Mouse (Mus musculus) midbrain, embryonic 11.5 days (tissue): ENCODE measurements around the gene Gm45062. TPM values are rescaled to one million over a fixed set of nuclear protein-coding genes. Genes with fewer than 3 reads are reported as not detected.

Source experiments
- ATAC-seq: fragments of 200-750 bp; cut with Nextera tagmentation; 2 replicates; pipeline ENCODE4 v1.8.0; 2017; ENCODE audit warnings: moderate TSS enrichment, moderate library complexity; ENCODE audit not compliant: low FRiP score
- DNase-seq: peaks from one replicate; pipeline ENCODE4 v3.0.0; 2015; ENCODE audit warnings: low spot score; ENCODE audit errors: missing footprints
- H3K27ac ChIP-seq: fragments of 300-500 bp; sonication (generic); 2 replicates; pipeline ENCODE4 v1.5.1; 2014; ENCODE audit warnings: low read depth, low read length
- H3K27me3 ChIP-seq: fragments of 300-500 bp; sonication (generic); 2 replicates; pipeline ENCODE4 v1.6.1; 2014; ENCODE audit warnings: mild to moderate bottlenecking, low read length, moderate library complexity, mixed read lengths; ENCODE audit not compliant: control insufficient read depth, insufficient read depth
- H3K36me3 ChIP-seq: fragments of 300-500 bp; sonication (generic); 2 replicates; pipeline ENCODE4 v1.6.1; 2014; ENCODE audit warnings: mild to moderate bottlenecking, low read length, moderate library complexity, mixed read lengths; ENCODE audit not compliant: control insufficient read depth, insufficient read depth
- H3K4me1 ChIP-seq: fragments of 300-500 bp; sonication (generic); 2 replicates; pipeline ENCODE4 v1.6.1; 2014; ENCODE audit warnings: low read length; ENCODE audit not compliant: control insufficient read depth, insufficient read depth
- H3K4me2 ChIP-seq: fragments of 300-500 bp; sonication (generic); 2 replicates; pipeline ENCODE4 v1.6.1; 2014; ENCODE audit warnings: mild to moderate bottlenecking, moderate library complexity
- H3K4me3 ChIP-seq: fragments of 300-500 bp; sonication (generic); 2 replicates; pipeline ENCODE4 v1.5.1; 2014; ENCODE audit warnings: low read depth, low read length
- H3K9ac ChIP-seq: fragments of 300-500 bp; sonication (generic); 2 replicates; pipeline ENCODE4 v1.6.1; 2014; ENCODE audit warnings: low read length
- H3K9me3 ChIP-seq: fragments of 300-500 bp; sonication (generic); 2 replicates; pipeline ENCODE4 v1.6.1; 2016; ENCODE audit warnings: low read length; ENCODE audit not compliant: control insufficient read depth
- WGBS: fragments of 180-500 bp; shearing (Covaris S2); extraction: QIAGEN DNeasy Blood & Tissue Kit; methylation state at CpG from one replicate; pipeline ENCODE4 v1.1.7; 2014; 5-methylcytosine and 5-hydroxymethylcytosine counted together
- polyA plus RNA-seq: library from polyadenylated mRNA; unstranded; fragments of >200 nt; fragmentation: Nextera tagmentation; extraction: Ambion mirVana; gene quantifications from 2 replicates; pipeline ENCODE4 v1.2.1, GENCODE M21; 2014

Gm45062 gene
- polyA plus RNA-seq, 1 experiment from 2014 or later = 15.6 TPM

DNA sequence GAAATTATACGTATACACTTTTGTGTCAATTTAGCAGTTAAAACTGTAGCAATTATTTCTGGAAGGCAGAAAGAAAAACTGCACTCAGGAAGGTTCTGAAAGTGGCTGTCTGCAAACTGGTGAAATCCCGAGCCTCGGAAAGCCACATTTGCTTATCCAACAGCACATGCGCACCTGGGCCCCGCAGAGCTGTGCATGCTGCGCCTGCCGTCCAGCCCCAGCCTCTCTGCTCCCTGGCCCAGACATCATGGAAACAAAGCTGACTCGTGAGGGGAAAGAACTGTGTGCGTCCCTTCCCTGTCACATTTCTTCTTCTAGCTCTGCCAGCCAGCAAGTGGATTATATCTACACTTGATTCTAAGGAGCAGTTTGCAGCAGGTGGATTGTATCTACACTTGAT is 154.8 kb downstream of the Gm45062 start:
- no peak for DNase-seq
- H3K4me1 ChIP-seq = peaks cover 2% of the 10 kb centered on the region; the same call in 1 of the 2 replicates
- H3K4me3 ChIP-seq = no peak overlapping the region
- no peaks in the 10 kb centered on the region for H3K27me3 ChIP-seq
- no peaks in the 10 kb centered on the region for H3K36me3 ChIP-seq
- no peak overlapping the region for H3K4me2 ChIP-seq
- WGBS = 56% methylated on average over 9 of the region's 9 CpGs
- H3K27ac ChIP-seq = no peak overlapping the region
- H3K9me3 ChIP-seq = no peaks in the 10 kb centered on the region
- H3K9ac ChIP-seq = no peak overlapping the region
- ATAC-seq = no peak

DNA sequence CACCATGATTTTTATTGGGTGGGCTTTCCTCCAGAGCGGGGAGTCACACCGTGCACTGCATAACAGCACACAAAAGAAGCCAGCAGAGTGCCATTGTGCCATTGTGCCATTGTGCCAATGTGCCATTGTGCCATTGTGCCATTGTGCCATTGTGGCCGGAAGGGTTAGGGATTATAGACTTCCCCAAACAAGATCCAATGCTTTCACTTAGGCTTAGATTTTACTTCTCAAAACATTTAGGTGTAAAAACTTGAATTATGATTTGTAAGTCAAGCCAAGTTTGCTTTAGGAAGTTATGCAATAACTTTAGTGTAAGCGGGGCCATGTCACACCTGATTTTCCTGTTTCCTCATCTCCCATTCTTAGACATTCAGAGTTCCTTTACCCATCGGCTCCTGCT is 156.6 kb downstream of the Gm45062 start:
- Histone ChIP-seq H3K9me3 (no peaks in the 10 kb centered on the region), H3K36me3 (no peaks in the 10 kb centered on the region), H3K4me3 (no peak overlapping the region), H3K4me1 (peaks cover 2% of the 10 kb centered on the region; the same call in 1 of the 2 replicates), H3K27ac (no peak overlapping the region), H3K4me2 (no peak overlapping the region), H3K27me3 (no peaks in the 10 kb centered on the region), H3K9ac (no peak overlapping the region)
- DNase-seq (no peak), ATAC-seq (no peak)
- 72% methylated on average over 5 of the region's 5 CpGs for WGBS

- H3K4me2 ChIP-seq = no peak overlapping the region
- H3K4me1 ChIP-seq = peaks cover 2% of the 10 kb centered on the region; the same call in 1 of the 2 replicates
- no peaks in the 10 kb centered on the region for H3K27me3 ChIP-seq
- no peaks in the 10 kb centered on the region for H3K9me3 ChIP-seq
- no peak overlapping the region for H3K27ac ChIP-seq
- no peak for ATAC-seq
- no peak overlapping the region for H3K9ac ChIP-seq
- H3K36me3 ChIP-seq = no peaks in the 10 kb centered on the region
- H3K4me3 ChIP-seq = no peak overlapping the region
- 82% methylated on average over 8 of the region's 8 CpGs for WGBS
- DNase-seq = no peak
These were observed 157.7 kb downstream of the Gm45062 start for GRCm38 (mm10) chr6:8416802-8417569.

DNA sequence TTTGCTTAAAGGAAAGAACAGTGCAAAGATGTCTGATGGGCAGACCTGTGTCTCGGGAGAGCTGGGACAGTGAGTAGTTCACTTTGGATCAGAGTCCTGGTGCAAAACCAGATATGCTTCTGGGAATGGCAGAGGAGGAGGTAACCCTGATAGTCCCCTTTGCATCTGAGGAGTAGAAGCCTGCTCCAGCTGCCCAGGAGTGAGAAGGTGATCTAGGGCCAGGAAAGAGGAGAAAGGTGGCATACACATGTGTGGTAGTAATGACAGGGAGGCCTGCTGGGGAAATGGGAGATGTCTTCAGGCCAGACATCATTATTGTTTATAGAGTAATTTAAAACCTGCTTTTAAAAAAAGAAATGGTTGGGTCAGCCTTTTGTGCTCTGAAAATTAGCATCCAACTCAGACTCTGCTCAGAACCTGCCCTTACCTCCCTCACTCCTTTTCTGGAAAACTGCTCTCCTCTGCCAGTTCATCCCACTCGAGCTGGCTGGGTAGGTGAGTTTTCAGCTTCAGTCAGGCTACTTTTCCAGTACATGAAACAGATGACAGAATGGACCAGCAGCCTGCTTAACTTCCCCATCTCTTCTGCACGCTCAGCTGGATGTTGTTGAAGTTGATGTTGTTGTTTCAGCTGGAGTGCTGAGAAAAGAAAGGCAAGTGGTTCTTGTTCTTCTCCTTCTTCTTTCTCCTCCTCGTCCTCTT is 160.4 kb downstream of the Gm45062 start:
- H3K4me2 ChIP-seq = no peak overlapping the region
- 66% methylated on average over 4 of the region's 4 CpGs for WGBS
- no peak for ATAC-seq
- H3K9me3 ChIP-seq = no peaks in the 10 kb centered on the region
- no peaks in the 10 kb centered on the region for H3K4me1 ChIP-seq
- no peak overlapping the region for H3K9ac ChIP-seq
- no peak overlapping the region for H3K27ac ChIP-seq
- H3K27me3 ChIP-seq = no peaks in the 10 kb centered on the region
- no peak overlapping the region for H3K4me3 ChIP-seq
- H3K36me3 ChIP-seq = no peaks in the 10 kb centered on the region
- no peak for DNase-seq

- H3K9ac ChIP-seq = no peak overlapping the region
- H3K4me1 ChIP-seq = no peaks in the 10 kb centered on the region
- ATAC-seq = no peak
- H3K4me2 ChIP-seq = no peak overlapping the region
- H3K27ac ChIP-seq = no peak overlapping the region
- H3K9me3 ChIP-seq = no peaks in the 10 kb centered on the region
- DNase-seq = no peak
- 88% methylated on average over 1 of the region's 1 CpGs for WGBS
- no peaks in the 10 kb centered on the region for H3K27me3 ChIP-seq
- H3K4me3 ChIP-seq = no peak overlapping the region
- no peaks in the 10 kb centered on the region for H3K36me3 ChIP-seq
These were observed 160.9 kb downstream of the Gm45062 start for GRCm38 (mm10) chr6:8420187-8420503.

DNA sequence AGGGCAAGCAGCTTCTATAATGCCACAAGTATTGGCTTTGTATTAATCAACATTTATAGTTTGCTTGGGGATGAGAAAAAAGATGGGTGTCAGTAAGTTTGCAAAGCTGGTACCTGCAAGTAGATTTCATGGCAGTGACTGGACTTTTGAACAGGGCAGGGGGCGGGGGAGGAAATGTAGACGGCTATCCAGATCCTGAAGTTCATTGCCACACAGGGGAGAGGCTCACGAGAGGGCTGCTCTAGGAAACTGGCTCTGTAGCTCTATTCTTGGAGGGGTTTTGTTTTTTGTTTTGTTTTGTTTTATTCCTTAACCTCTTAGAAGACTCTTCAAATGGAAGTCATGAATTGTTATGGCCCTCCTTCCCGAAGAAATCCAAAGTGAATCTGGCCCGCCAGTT is 162.2 kb downstream of the Gm45062 start:
- 88% methylated on average over 5 of the region's 5 CpGs for WGBS
- Histone ChIP-seq H3K4me2 (no peak overlapping the region), H3K27ac (no peak overlapping the region), H3K27me3 (no peaks in the 10 kb centered on the region), H3K9ac (no peak overlapping the region), H3K36me3 (no peaks in the 10 kb centered on the region), H3K4me1 (no peaks in the 10 kb centered on the region), H3K9me3 (no peaks in the 10 kb centered on the region), H3K4me3 (no peak overlapping the region)
- DNase-seq (no peak), ATAC-seq (no peak)

GRCm38 (mm10) chr6:8421959-8422581 is 162.8 kb downstream of the Gm45062 start:
- H3K9ac ChIP-seq = no peak overlapping the region
- H3K4me1 ChIP-seq = no peaks in the 10 kb centered on the region
- no peaks in the 10 kb centered on the region for H3K9me3 ChIP-seq
- H3K27ac ChIP-seq = no peak overlapping the region
- H3K36me3 ChIP-seq = no peaks in the 10 kb centered on the region
- H3K4me2 ChIP-seq = no peak overlapping the region
- H3K4me3 ChIP-seq = no peak overlapping the region
- WGBS = 79% methylated on average over 10 of the region's 10 CpGs
- no peak for DNase-seq
- no peaks in the 10 kb centered on the region for H3K27me3 ChIP-seq
- no peak for ATAC-seq

DNA sequence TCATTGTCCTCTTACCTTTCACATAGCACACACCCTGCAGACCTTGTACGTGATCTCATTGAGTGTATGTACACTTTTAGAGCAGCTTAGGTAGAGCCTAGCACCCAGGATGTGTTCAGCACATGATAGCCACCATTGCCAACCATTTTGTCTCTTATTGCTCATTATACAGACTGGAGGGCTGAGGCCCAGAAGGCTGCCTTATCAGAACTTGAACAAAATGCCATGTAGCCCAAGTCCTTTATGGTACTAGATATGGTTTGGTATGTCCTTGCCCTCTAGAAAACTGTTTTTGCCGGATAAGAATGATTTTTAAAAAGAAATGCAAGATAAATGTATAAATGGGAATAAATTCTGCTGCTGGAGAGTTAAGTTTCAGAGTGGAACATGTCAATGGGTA is 163.9 kb downstream of the Gm45062 start:
- Histone ChIP-seq H3K27ac (no peak overlapping the region), H3K9me3 (no peaks in the 10 kb centered on the region), H3K4me2 (no peak overlapping the region), H3K27me3 (no peaks in the 10 kb centered on the region), H3K4me3 (no peak overlapping the region), H3K4me1 (no peaks in the 10 kb centered on the region), H3K36me3 (no peaks in the 10 kb centered on the region), H3K9ac (no peak overlapping the region)
- 89% methylated on average over 2 of the region's 2 CpGs for WGBS
- DNase-seq (no peak), ATAC-seq (no peak)

GRCm38 (mm10) chr6:8427692-8428091 is 168.4 kb downstream of the Gm45062 start:
- DNase-seq (no peak), ATAC-seq (no peak)
- Histone ChIP-seq H3K36me3 (no peaks in the 10 kb centered on the region), H3K9ac (no peak overlapping the region), H3K9me3 (no peaks in the 10 kb centered on the region), H3K27ac (no peak overlapping the region), H3K27me3 (no peaks in the 10 kb centered on the region), H3K4me1 (no peaks in the 10 kb centered on the region), H3K4me3 (no peak overlapping the region), H3K4me2 (no peak overlapping the region)
- WGBS = 92% methylated on average over 5 of the region's 5 CpGs
